Mouse (Mus musculus): ENCODE results near the gene Fhl4. TPM values are rescaled to one million over a fixed set of nuclear protein-coding genes. Genes with fewer than 3 reads are reported as not detected.

Fhl4 gene
- 2.3 and 2.9 TPM in 2 replicates for polyA plus RNA-seq (2015; fragmentation: Nextera tagmentation; extraction: Ambion mirVana)

- no peaks in the 10 kb centered on the region for H3K27me3 ChIP-seq (replicated peaks; ENCODE audit: control insufficient read depth, insufficient read depth, low read length)
- peak; percentile 96 for ATAC-seq
- H3K4me1 ChIP-seq (ENCODE audit: control insufficient read depth, insufficient read depth, low read depth, low read length), result peaks cover 18% of the 10 kb centered on the region
- H3K36me3 ChIP-seq (ENCODE audit: control insufficient read depth, insufficient read depth, low read length), result no peaks in the 10 kb centered on the region
- H3K27ac ChIP-seq (ENCODE audit: low read depth, low read length), result peak within 1 kb of the TSS; percentile 88
- peak within 1 kb of the TSS; percentile 92 for H3K9ac ChIP-seq (ENCODE audit: low read depth, low read length)
- peak within 1 kb of the TSS; percentile 95 for H3K4me2 ChIP-seq (ENCODE audit: low read length)
- peak within 1 kb of the TSS; percentile 90 for H3K4me3 ChIP-seq (ENCODE audit: low read length)
- WGBS, result 1% methylated on average over 39 of the region's 96 CpGs
- no peaks in the 10 kb centered on the region for H3K9me3 ChIP-seq (ENCODE audit: control insufficient read depth, low read length)
Observed at GRCm38 (mm10) chr10:85102247-85103084, at the start of gene Fhl4, which contains the start of gene Tmem263. Gene Fhl4 (minus strand): TSS chr10:85102495. Gene Tmem263 (plus strand): TSS chr10:85102627.

- Histone ChIP-seq H3K27me3 (replicated peaks; ENCODE audit: control insufficient read depth, insufficient read depth, low read length) (no peaks in the 10 kb centered on the region), H3K9ac (ENCODE audit: low read depth, low read length) (no peak overlapping the region), H3K27ac (ENCODE audit: low read depth, low read length) (no peak overlapping the region), H3K4me1 (ENCODE audit: control insufficient read depth, insufficient read depth, low read depth, low read length) (no peaks in the 10 kb centered on the region), H3K4me2 (ENCODE audit: low read length) (no peak overlapping the region), H3K9me3 (ENCODE audit: control insufficient read depth, low read length) (no peaks in the 10 kb centered on the region), H3K36me3 (ENCODE audit: control insufficient read depth, insufficient read depth, low read length) (0 out of 2 replicates have a peak, but pooled peaks cover 11% of the 10 kb centered on the region), H3K4me3 (ENCODE audit: low read length) (no peak overlapping the region)
- ATAC-seq, result no peak
- WGBS, result 88% methylated on average over 5 of the region's 5 CpGs
Observed at GRCm38 (mm10) chr10:85149226-85149625, 46.9 kb upstream of the Fhl4 start.

- H3K9ac ChIP-seq (ENCODE audit: low read depth, low read length), result no peak overlapping the region
- H3K36me3 ChIP-seq (ENCODE audit: control insufficient read depth, insufficient read depth, low read length), result peaks cover 11% of the 10 kb centered on the region; the same call in 1 of the 2 replicates
- no peak for ATAC-seq
- no peaks in the 10 kb centered on the region for H3K9me3 ChIP-seq (ENCODE audit: control insufficient read depth, low read length)
- H3K4me2 ChIP-seq (ENCODE audit: low read length), result no peak overlapping the region
- H3K27me3 ChIP-seq (replicated peaks; ENCODE audit: control insufficient read depth, insufficient read depth, low read length), result no peaks in the 10 kb centered on the region
- H3K4me3 ChIP-seq (ENCODE audit: low read length), result no peak overlapping the region
- WGBS, result 86% methylated on average over 14 of the region's 14 CpGs
- H3K4me1 ChIP-seq (ENCODE audit: control insufficient read depth, insufficient read depth, low read depth, low read length), result no peaks in the 10 kb centered on the region
- H3K27ac ChIP-seq (ENCODE audit: low read depth, low read length), result no peak overlapping the region
Observed at GRCm38 (mm10) chr10:85146282-85146681, 44.0 kb upstream of the Fhl4 start.

GRCm38 (mm10) chr10:85141465-85141864 lies 39.2 kb upstream of the Fhl4 start:
- no peak overlapping the region for H3K4me2 ChIP-seq (ENCODE audit: low read length)
- H3K4me3 ChIP-seq (ENCODE audit: low read length), result no peak overlapping the region
- no peak for ATAC-seq
- no peaks in the 10 kb centered on the region for H3K4me1 ChIP-seq (ENCODE audit: control insufficient read depth, insufficient read depth, low read depth, low read length)
- no peaks in the 10 kb centered on the region for H3K27me3 ChIP-seq (replicated peaks; ENCODE audit: control insufficient read depth, insufficient read depth, low read length)
- H3K36me3 ChIP-seq (ENCODE audit: control insufficient read depth, insufficient read depth, low read length), result peaks cover 9% of the 10 kb centered on the region; the same call in 1 of the 2 replicates
- 88% methylated on average over 9 of the region's 9 CpGs for WGBS
- no peaks in the 10 kb centered on the region for H3K9me3 ChIP-seq (ENCODE audit: control insufficient read depth, low read length)
- H3K9ac ChIP-seq (ENCODE audit: low read depth, low read length), result no peak overlapping the region
- no peak overlapping the region for H3K27ac ChIP-seq (ENCODE audit: low read depth, low read length)

GRCm38 (mm10) chr10:85136573-85136972 lies 34.3 kb upstream of the Fhl4 start:
- Histone ChIP-seq H3K27me3 (replicated peaks; ENCODE audit: control insufficient read depth, insufficient read depth, low read length) (no peaks in the 10 kb centered on the region), H3K4me2 (ENCODE audit: low read length) (no peak overlapping the region), H3K4me1 (ENCODE audit: control insufficient read depth, insufficient read depth, low read depth, low read length) (no peaks in the 10 kb centered on the region), H3K27ac (ENCODE audit: low read depth, low read length) (no peak overlapping the region), H3K9me3 (ENCODE audit: control insufficient read depth, low read length) (no peaks in the 10 kb centered on the region), H3K9ac (ENCODE audit: low read depth, low read length) (no peak overlapping the region), H3K36me3 (ENCODE audit: control insufficient read depth, insufficient read depth, low read length) (peaks cover 7% of the 10 kb centered on the region), H3K4me3 (ENCODE audit: low read length) (no peak overlapping the region)
- 84% methylated on average over 6 of the region's 6 CpGs for WGBS
- no peak for ATAC-seq

- no peak overlapping the region; the same call in 1 of the 2 replicates for H3K9ac ChIP-seq (ENCODE audit: low read depth, low read length)
- H3K27ac ChIP-seq (ENCODE audit: low read depth, low read length), result peak overlapping the region; percentile 27; the same call in 1 of the 2 replicates
- H3K9me3 ChIP-seq (ENCODE audit: control insufficient read depth, low read length), result no peaks in the 10 kb centered on the region
- H3K4me1 ChIP-seq (ENCODE audit: control insufficient read depth, insufficient read depth, low read depth, low read length), result peaks cover 12% of the 10 kb centered on the region
- peaks cover 5% of the 10 kb centered on the region for H3K36me3 ChIP-seq (ENCODE audit: control insufficient read depth, insufficient read depth, low read length)
- peak overlapping the region; percentile 79 for H3K4me3 ChIP-seq (ENCODE audit: low read length)
- H3K27me3 ChIP-seq (replicated peaks; ENCODE audit: control insufficient read depth, insufficient read depth, low read length), result no peaks in the 10 kb centered on the region
- 20% methylated on average over 7 of the region's 7 CpGs for WGBS
- peak overlapping the region; percentile 82 for H3K4me2 ChIP-seq (ENCODE audit: low read length)
- ATAC-seq, result 0 out of 2 replicates have a peak, but pooled peaks have one; percentile 0
Observed at GRCm38 (mm10) chr10:85128453-85128852, 26.2 kb upstream of the Fhl4 start.

GRCm38 (mm10) chr10:85127395-85128287 lies 25.3 kb upstream of the Fhl4 start, which contains the start of gene Mterf2:
Gene Mterf2 (minus strand): TSS chr10:85128027.
- ATAC-seq, result peak; percentile 100
- Histone ChIP-seq H3K4me1 (ENCODE audit: control insufficient read depth, insufficient read depth, low read depth, low read length) (peaks cover 12% of the 10 kb centered on the region), H3K36me3 (ENCODE audit: control insufficient read depth, insufficient read depth, low read length) (peaks cover 2% of the 10 kb centered on the region), H3K4me3 (ENCODE audit: low read length) (peak within 1 kb of the TSS; percentile 79), H3K9me3 (ENCODE audit: control insufficient read depth, low read length) (no peaks in the 10 kb centered on the region), H3K27ac (ENCODE audit: low read depth, low read length) (peak within 1 kb of the TSS; percentile 69; the same call in 1 of the 2 replicates), H3K27me3 (replicated peaks; ENCODE audit: control insufficient read depth, insufficient read depth, low read length) (no peaks in the 10 kb centered on the region), H3K4me2 (ENCODE audit: low read length) (peak within 1 kb of the TSS; percentile 82), H3K9ac (ENCODE audit: low read depth, low read length) (peak within 1 kb of the TSS; percentile 84)
- WGBS, result 8% methylated on average over 20 of the region's 20 CpGs

- Histone ChIP-seq H3K27me3 (replicated peaks; ENCODE audit: control insufficient read depth, insufficient read depth, low read length) (no peaks in the 10 kb centered on the region), H3K9me3 (ENCODE audit: control insufficient read depth, low read length) (no peaks in the 10 kb centered on the region), H3K4me1 (ENCODE audit: control insufficient read depth, insufficient read depth, low read depth, low read length) (peaks cover 12% of the 10 kb centered on the region), H3K4me3 (ENCODE audit: low read length) (no peak overlapping the region), H3K9ac (ENCODE audit: low read depth, low read length) (no peak overlapping the region), H3K27ac (ENCODE audit: low read depth, low read length) (no peak overlapping the region), H3K4me2 (ENCODE audit: low read length) (no peak overlapping the region), H3K36me3 (ENCODE audit: control insufficient read depth, insufficient read depth, low read length) (peaks cover 11% of the 10 kb centered on the region)
- 88% methylated on average over 13 of the region's 13 CpGs for WGBS
- ATAC-seq, result no peak
Observed at GRCm38 (mm10) chr10:85125184-85125583, 22.9 kb upstream of the Fhl4 start.
